Mouse (Mus musculus): ENCODE measurements around the gene Rabgef1.

The Rabgef1 gene

GRCm38 (mm10) chr5:130171423-130171954 is at the start of gene Rabgef1:
Rabgef1 (plus strand) TSS chr5:130171798.
- DNase-seq, result peak; percentile 96 to 97

- DNase-seq, result no peak
Measured at GRCm38 (mm10) chr5:130122355-130122754, 49.2 kb upstream of the Rabgef1 start.

- DNase-seq, result no peak
Measured at GRCm38 (mm10) chr5:130124271-130124670, 47.3 kb upstream of the Rabgef1 start.

GRCm38 (mm10) chr5:130128686-130129523 is 42.7 kb upstream of the Rabgef1 start:
- DNase-seq, result no peak

GRCm38 (mm10) chr5:130129524-130129793 is 42.1 kb upstream of the Rabgef1 start:
- DNase-seq, result no peak

- no peak for DNase-seq
Measured at GRCm38 (mm10) chr5:130136597-130136996, 35.0 kb upstream of the Rabgef1 start.

GRCm38 (mm10) chr5:130139393-130139792 is 32.2 kb upstream of the Rabgef1 start:
- peak; percentile 69 to 75 for DNase-seq

GRCm38 (mm10) chr5:130141138-130141537 is 30.5 kb upstream of the Rabgef1 start:
- no peak for DNase-seq

- DNase-seq, result no peak
Measured at GRCm38 (mm10) chr5:130142041-130142440, 29.6 kb upstream of the Rabgef1 start.

GRCm38 (mm10) chr5:130143101-130143500 is 28.5 kb upstream of the Rabgef1 start:
- no peak for DNase-seq

- peak; percentile 67 to 76 for DNase-seq
Measured at GRCm38 (mm10) chr5:130143977-130144333, 27.6 kb upstream of the Rabgef1 start.

- DNase-seq, result peak; percentile 98
Measured at GRCm38 (mm10) chr5:130144334-130145312, 27.0 kb upstream of the Rabgef1 start, which contains the start of gene Kctd7. Kctd7 (plus strand) TSS chr5:130144861.

GRCm38 (mm10) chr5:130145961-130146360 is 25.6 kb upstream of the Rabgef1 start:
- DNase-seq, result no peak

GRCm38 (mm10) chr5:130149726-130150310 is 21.8 kb upstream of the Rabgef1 start:
- DNase-seq, result peak; percentile 36 to 52

- DNase-seq, result no peak
Measured at GRCm38 (mm10) chr5:130154286-130154685, 17.3 kb upstream of the Rabgef1 start.

- no peak for DNase-seq
Measured at GRCm38 (mm10) chr5:130158545-130158944, 13.1 kb upstream of the Rabgef1 start.

GRCm38 (mm10) chr5:130159761-130160201 is 11.8 kb upstream of the Rabgef1 start:
- no peak for DNase-seq

GRCm38 (mm10) chr5:130163670-130164069 is 7.9 kb upstream of the Rabgef1 start:
- peak; percentile 73 to 82 for DNase-seq

- DNase-seq, result no peak
Measured at GRCm38 (mm10) chr5:130165213-130165612, 6.4 kb upstream of the Rabgef1 start.

GRCm38 (mm10) chr5:130169109-130169508 is 2.5 kb upstream of the Rabgef1 start:
- DNase-seq, result no peak

GRCm38 (mm10) chr5:130170666-130171422 is 754 bp upstream of the Rabgef1 start:
- DNase-seq, result no peak

- peak; percentile 57 to 65 for DNase-seq
Measured at GRCm38 (mm10) chr5:130171956-130172601, 481 bp downstream of the Rabgef1 start.
